Mouse (Mus musculus): ENCODE data around the gene Rab31. TPM values are rescaled to one million over a fixed set of nuclear protein-coding genes. Genes with fewer than 3 reads are reported as not detected.
"Not testable (repeated sequence)": the region's sequence is repeated elsewhere in the genome, so short reads cannot be mapped to it uniquely, and the experiment has no call there.

The Rab31 gene
- polyA plus RNA-seq, 1 experiment from 2014 or later = 73.5 TPM

DNA sequence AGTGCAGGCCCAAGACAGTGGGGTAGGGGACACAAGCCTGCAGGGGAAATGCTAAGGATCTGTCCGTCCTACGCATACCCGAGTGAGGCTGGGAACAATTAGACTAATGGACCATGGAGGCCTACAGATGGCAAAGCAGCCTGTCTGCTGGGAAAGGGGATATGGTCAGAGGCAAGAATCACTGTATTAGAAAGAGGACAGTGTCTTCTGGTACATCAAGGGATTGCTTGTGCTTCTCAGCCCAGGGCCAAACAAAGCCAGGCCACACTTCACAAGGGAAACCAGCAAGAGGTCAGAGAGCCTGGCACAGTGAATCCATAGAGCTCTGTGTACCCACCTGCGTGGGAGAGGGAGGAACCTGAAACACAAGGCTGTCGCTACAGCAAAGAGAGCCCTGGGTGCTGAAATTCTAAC is 130.0 kb downstream of the Rab31 start:
- H3K27ac ChIP-seq (ENCODE audit: low read length) = no peak overlapping the region
- H3K9ac ChIP-seq (replicated peaks; ENCODE audit: low read depth, low read length) = no peak overlapping the region

DNA sequence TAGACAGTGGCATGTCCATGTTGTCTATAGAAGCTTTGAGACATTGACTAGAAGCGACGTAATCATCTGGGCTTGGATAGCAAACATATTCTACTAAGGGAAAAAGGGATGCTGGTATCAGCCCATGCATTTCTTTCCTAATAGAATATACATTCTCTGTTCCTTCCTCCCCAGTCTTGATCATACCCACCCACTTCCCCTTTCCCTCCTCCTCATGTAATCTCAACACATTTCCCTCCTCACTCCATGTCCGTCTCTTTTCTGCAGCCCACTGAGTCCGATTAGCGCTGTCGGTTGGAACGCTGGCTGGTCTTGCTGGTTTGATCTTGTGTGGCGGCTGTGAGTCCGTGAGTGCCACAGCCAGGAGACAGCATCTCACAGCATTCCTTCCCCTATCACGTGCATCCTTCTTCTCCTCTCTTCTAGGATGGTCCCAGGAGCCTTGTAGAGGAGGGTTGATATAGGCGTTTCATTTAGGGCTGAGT is 130.8 kb downstream of the Rab31 start, which contains the start of gene Txndc2:
Gene Txndc2 (minus strand): TSS at position 435 of the 485 bp plus-strand sequence.
- H3K27ac ChIP-seq (ENCODE audit: low read length) = no peak within 1 kb of the TSS
- H3K9me3 ChIP-seq (ENCODE audit: control insufficient read depth, low read length) = no peaks in the 10 kb centered on the region
- no peak within 1 kb of the TSS for H3K4me2 ChIP-seq (ENCODE audit: low read length)
- no peak for ATAC-seq
- WGBS = 90% methylated on average over 11 of the region's 11 CpGs
- H3K27me3 ChIP-seq (replicated peaks; ENCODE audit: control insufficient read depth, insufficient read depth, low read length) = no peaks in the 10 kb centered on the region
- H3K4me3 ChIP-seq (replicated peaks; ENCODE audit: low read length) = no peak within 1 kb of the TSS
- no peak within 1 kb of the TSS for H3K9ac ChIP-seq (replicated peaks; ENCODE audit: low read depth, low read length)
- H3K36me3 ChIP-seq (ENCODE audit: control insufficient read depth, insufficient read depth) = no peaks in the 10 kb centered on the region
- H3K4me1 ChIP-seq (replicated peaks; ENCODE audit: control insufficient read depth, insufficient read depth, low read length) = peaks cover 10% of the 10 kb centered on the region

More for the DNA sequence above, 130.0 kb downstream of the Rab31 start:
- Histone ChIP-seq H3K4me1 (replicated peaks; ENCODE audit: control insufficient read depth, insufficient read depth, low read length) (peaks cover 10% of the 10 kb centered on the region), H3K9me3 (ENCODE audit: control insufficient read depth, low read length) (no peaks in the 10 kb centered on the region), H3K36me3 (ENCODE audit: control insufficient read depth, insufficient read depth) (no peaks in the 10 kb centered on the region), H3K27me3 (replicated peaks; ENCODE audit: control insufficient read depth, insufficient read depth, low read length) (no peaks in the 10 kb centered on the region), H3K4me2 (ENCODE audit: low read length) (no peak overlapping the region), H3K4me3 (replicated peaks; ENCODE audit: low read length) (no peak overlapping the region)
- no peak for ATAC-seq
- 26% methylated on average over 5 of the region's 5 CpGs for WGBS

DNA sequence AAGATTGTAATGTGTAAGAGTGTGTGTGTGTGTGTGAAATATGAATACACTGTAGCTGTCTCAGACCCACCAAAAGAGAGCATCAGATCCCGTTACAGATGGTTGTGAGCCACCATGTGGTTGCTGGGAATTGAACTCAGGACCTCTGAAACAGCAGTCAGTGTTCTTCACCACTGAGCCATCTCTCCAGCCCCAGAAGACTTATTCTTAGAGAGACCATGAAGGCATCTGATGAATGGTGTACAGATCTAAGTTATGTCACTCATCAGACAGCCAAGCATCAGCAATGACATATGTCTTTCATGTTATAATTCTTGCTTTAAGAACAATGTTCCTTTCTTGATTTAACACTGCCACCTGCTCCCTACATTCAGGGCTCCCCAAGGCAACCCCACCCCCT is 133.4 kb downstream of the Rab31 start:
- H3K4me3 ChIP-seq (replicated peaks; ENCODE audit: low read length) = no peak overlapping the region
- no peak overlapping the region for H3K4me2 ChIP-seq (ENCODE audit: low read length)
- WGBS = 87% methylated on average over 1 of the region's 1 CpGs
- peaks cover 10% of the 10 kb centered on the region for H3K4me1 ChIP-seq (replicated peaks; ENCODE audit: control insufficient read depth, insufficient read depth, low read length)
- no peak overlapping the region for H3K9ac ChIP-seq (replicated peaks; ENCODE audit: low read depth, low read length)
- no peak overlapping the region for H3K27ac ChIP-seq (ENCODE audit: low read length)
- no peaks in the 10 kb centered on the region for H3K9me3 ChIP-seq (ENCODE audit: control insufficient read depth, low read length)
- H3K27me3 ChIP-seq (replicated peaks; ENCODE audit: control insufficient read depth, insufficient read depth, low read length) = no peaks in the 10 kb centered on the region
- no peaks in the 10 kb centered on the region for H3K36me3 ChIP-seq (ENCODE audit: control insufficient read depth, insufficient read depth)
- no peak for ATAC-seq

DNA sequence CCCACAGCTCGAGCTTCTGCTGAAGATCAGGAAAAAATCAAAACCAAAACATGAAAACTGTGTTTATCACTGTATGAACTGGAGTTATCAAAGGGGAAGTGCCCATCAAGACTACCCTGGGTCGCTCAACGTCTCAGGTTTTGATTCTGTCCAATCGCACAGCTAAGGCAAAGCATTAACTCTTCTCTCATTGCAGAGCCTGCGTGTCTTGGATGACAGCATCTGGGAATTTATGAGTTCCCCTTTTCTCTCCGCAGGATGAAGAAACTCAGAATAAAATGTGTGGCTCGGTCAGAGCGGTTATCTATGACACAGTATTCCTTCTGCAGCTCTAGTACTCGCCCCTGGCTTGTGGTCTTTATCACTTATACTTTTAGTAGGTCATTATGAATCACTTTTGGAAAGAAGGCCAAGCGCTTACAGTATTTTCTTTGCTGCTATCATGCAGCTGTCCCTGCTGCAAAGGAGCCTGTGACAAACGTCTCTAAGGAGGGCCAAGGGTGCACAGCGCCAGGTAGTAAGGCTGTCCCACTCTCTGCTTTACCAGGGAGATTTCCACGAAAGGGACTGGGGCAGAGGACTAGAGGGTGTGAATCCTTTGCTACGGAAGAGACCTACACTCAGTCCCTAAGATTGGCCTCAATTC is 136.7 kb downstream of the Rab31 start:
- H3K27me3 ChIP-seq (replicated peaks; ENCODE audit: control insufficient read depth, insufficient read depth, low read length) = no peaks in the 10 kb centered on the region
- WGBS = 87% methylated on average over 14 of the region's 14 CpGs
- no peaks in the 10 kb centered on the region for H3K36me3 ChIP-seq (ENCODE audit: control insufficient read depth, insufficient read depth)
- H3K4me3 ChIP-seq (replicated peaks; ENCODE audit: low read length) = no peak overlapping the region
- no peaks in the 10 kb centered on the region for H3K9me3 ChIP-seq (ENCODE audit: control insufficient read depth, low read length)
- H3K9ac ChIP-seq (replicated peaks; ENCODE audit: low read depth, low read length) = no peak overlapping the region
- no peak for ATAC-seq
- H3K27ac ChIP-seq (ENCODE audit: low read length) = no peak overlapping the region
- H3K4me1 ChIP-seq (replicated peaks; ENCODE audit: control insufficient read depth, insufficient read depth, low read length) = no peaks in the 10 kb centered on the region
- H3K4me2 ChIP-seq (ENCODE audit: low read length) = no peak overlapping the region

DNA sequence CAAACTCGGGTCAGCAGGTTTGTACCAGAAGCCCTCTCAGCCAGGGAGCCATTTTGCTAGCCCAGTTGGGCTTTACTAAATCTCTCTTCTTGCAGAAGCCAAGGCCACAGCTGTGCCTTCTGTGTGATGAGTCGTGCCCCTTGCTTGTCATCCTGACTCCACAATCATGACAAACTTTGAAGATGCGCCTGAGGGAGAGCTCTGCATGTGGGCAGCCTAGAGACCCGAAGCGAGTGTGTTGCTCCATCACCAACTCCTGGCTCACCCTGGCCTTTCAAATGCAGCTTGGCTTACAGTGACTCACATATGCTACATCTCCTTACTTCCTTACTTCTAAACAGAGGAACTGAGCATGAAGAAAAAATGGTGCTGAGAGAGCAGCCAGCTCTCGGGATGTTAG is 142.6 kb downstream of the Rab31 start:
- no peaks in the 10 kb centered on the region for H3K36me3 ChIP-seq (ENCODE audit: control insufficient read depth, insufficient read depth)
- ATAC-seq = no peak

DNA sequence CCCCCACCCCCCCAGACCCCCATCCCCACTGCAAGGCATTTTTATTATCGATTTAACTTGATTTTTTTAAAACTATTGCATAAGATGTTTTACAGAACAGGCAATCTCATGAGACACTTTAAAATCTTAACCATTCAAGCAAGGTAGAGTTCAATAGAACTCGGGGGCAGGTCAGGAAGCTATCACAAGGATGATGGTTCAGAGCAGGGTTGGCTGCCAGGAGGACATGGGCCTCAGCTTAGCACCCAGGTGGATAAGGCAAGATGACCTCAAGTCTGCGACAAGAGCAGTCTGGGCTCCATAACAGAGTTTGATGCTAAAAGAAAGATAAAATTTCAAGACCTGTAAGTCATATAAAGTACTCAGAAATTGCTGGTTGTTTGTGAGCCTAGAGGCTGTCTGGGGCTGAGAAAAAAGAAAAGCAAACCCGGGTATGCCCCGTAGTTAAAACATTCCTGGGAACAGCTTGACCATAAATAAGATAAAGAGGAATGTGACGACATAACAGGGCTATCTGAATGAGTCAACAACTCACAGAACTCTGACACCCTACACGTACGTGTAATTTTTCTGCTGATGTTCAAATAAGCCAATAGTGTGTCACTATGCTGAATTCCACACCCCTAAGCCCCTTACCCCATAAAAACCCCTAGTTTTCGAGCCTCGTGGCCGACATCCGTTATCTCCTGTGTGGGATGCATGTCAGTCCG is 143.6 kb downstream of the Rab31 start:
- not testable (repeated sequence) for H3K4me1 ChIP-seq (replicated peaks; ENCODE audit: control insufficient read depth, insufficient read depth, low read length); H3K9ac ChIP-seq (replicated peaks; ENCODE audit: low read depth, low read length); H3K27ac ChIP-seq (ENCODE audit: low read length); H3K9me3 ChIP-seq (ENCODE audit: control insufficient read depth, low read length); H3K4me2 ChIP-seq (ENCODE audit: low read length); ATAC-seq; H3K27me3 ChIP-seq (replicated peaks; ENCODE audit: control insufficient read depth, insufficient read depth, low read length); H3K4me3 ChIP-seq (replicated peaks; ENCODE audit: low read length); H3K36me3 ChIP-seq (ENCODE audit: control insufficient read depth, insufficient read depth)
- WGBS = 86% methylated on average over 13 of the region's 13 CpGs

More for the DNA sequence above, 142.6 kb downstream of the Rab31 start:
- Histone ChIP-seq H3K4me1 (replicated peaks; ENCODE audit: control insufficient read depth, insufficient read depth, low read length) (no peaks in the 10 kb centered on the region), H3K27me3 (replicated peaks; ENCODE audit: control insufficient read depth, insufficient read depth, low read length) (no peaks in the 10 kb centered on the region), H3K4me2 (ENCODE audit: low read length) (no peak overlapping the region), H3K27ac (ENCODE audit: low read length) (no peak overlapping the region), H3K4me3 (replicated peaks; ENCODE audit: low read length) (no peak overlapping the region), H3K9ac (replicated peaks; ENCODE audit: low read depth, low read length) (no peak overlapping the region), H3K9me3 (ENCODE audit: control insufficient read depth, low read length) (no peaks in the 10 kb centered on the region)
- 77% methylated on average over 6 of the region's 6 CpGs for WGBS

DNA sequence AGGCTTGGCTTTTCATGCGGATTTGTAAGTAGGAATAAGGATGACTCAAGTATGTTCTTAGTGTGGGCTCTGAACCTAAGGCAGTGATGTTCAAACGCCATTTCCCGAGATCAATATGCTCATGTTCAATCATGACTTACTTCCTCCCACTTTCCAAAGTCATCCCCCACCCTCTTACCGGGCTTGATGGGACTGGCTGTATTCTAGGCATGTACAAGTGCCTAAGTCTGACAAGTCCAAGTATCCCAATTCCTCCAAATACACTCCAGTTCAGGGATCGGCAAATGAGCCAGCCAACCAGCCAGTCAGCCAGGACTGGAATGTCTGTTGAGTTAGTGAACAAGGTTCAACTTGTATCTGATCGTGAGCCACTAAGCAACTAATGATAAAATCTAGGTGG is 146.3 kb downstream of the Rab31 start:
- no peaks in the 10 kb centered on the region for H3K36me3 ChIP-seq (ENCODE audit: control insufficient read depth, insufficient read depth)
- 95% methylated on average over 6 of the region's 6 CpGs for WGBS
- H3K27ac ChIP-seq (ENCODE audit: low read length) = no peak overlapping the region
- no peak overlapping the region for H3K9ac ChIP-seq (replicated peaks; ENCODE audit: low read depth, low read length)
- no peaks in the 10 kb centered on the region for H3K9me3 ChIP-seq (ENCODE audit: control insufficient read depth, low read length)
- no peak for ATAC-seq
- no peaks in the 10 kb centered on the region for H3K4me1 ChIP-seq (replicated peaks; ENCODE audit: control insufficient read depth, insufficient read depth, low read length)
- no peak overlapping the region for H3K4me2 ChIP-seq (ENCODE audit: low read length)
- H3K4me3 ChIP-seq (replicated peaks; ENCODE audit: low read length) = no peak overlapping the region
- H3K27me3 ChIP-seq (replicated peaks; ENCODE audit: control insufficient read depth, insufficient read depth, low read length) = no peaks in the 10 kb centered on the region

DNA sequence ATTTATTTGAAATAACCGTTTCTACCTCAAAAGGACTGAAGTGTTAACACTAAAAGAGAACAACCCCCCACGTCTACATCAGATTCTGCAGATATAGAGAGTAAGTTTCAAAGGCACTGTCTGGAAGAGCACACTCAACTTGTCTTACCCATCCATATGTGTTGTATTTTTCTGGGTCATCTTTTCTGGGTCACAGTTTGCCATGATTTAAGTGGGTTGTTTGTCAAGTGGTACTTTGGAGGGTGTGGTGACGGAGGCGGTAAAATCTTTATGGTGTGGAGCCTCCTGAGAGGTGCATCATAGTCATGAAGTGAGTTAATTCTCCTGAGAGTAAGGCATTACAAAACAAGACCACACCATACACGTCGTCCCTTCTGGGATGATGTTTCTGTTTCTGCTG is 147.0 kb downstream of the Rab31 start:
- no peak overlapping the region for H3K4me2 ChIP-seq (ENCODE audit: low read length)
- no peaks in the 10 kb centered on the region for H3K27me3 ChIP-seq (replicated peaks; ENCODE audit: control insufficient read depth, insufficient read depth, low read length)
- H3K9ac ChIP-seq (replicated peaks; ENCODE audit: low read depth, low read length) = no peak overlapping the region
- WGBS = 91% methylated on average over 6 of the region's 6 CpGs
- H3K27ac ChIP-seq (ENCODE audit: low read length) = no peak overlapping the region
- no peaks in the 10 kb centered on the region for H3K36me3 ChIP-seq (ENCODE audit: control insufficient read depth, insufficient read depth)
- H3K9me3 ChIP-seq (ENCODE audit: control insufficient read depth, low read length) = no peaks in the 10 kb centered on the region
- no peaks in the 10 kb centered on the region for H3K4me1 ChIP-seq (replicated peaks; ENCODE audit: control insufficient read depth, insufficient read depth, low read length)
- no peak for ATAC-seq
- H3K4me3 ChIP-seq (replicated peaks; ENCODE audit: low read length) = no peak overlapping the region

DNA sequence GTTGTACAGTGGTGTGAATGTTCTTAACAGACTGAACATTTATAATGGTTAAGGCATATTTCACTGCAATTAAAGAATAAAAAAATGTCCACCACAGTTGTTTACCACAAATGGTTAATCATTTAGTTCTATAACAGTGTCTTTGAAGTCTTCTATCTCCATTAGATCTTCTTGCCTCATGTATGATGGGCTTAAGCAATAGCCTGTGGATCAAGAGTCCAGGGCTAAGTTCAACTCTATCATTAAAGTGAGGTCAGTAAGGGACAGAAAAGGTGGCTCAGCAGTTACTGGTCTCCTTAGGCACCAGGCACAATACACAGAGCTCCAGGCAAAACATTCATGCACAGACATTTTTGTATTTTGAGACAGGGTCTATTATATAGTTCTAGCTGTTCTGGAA is 149.4 kb downstream of the Rab31 start:
- no peak overlapping the region for H3K4me2 ChIP-seq (ENCODE audit: low read length)
- no peak overlapping the region for H3K4me3 ChIP-seq (replicated peaks; ENCODE audit: low read length)
- H3K36me3 ChIP-seq (ENCODE audit: control insufficient read depth, insufficient read depth) = no peaks in the 10 kb centered on the region
- no peak overlapping the region for H3K27ac ChIP-seq (ENCODE audit: low read length)
- H3K4me1 ChIP-seq (replicated peaks; ENCODE audit: control insufficient read depth, insufficient read depth, low read length) = no peaks in the 10 kb centered on the region
- no peak for ATAC-seq
- no peak overlapping the region for H3K9ac ChIP-seq (replicated peaks; ENCODE audit: low read depth, low read length)
- H3K27me3 ChIP-seq (replicated peaks; ENCODE audit: control insufficient read depth, insufficient read depth, low read length) = no peaks in the 10 kb centered on the region
- H3K9me3 ChIP-seq (ENCODE audit: control insufficient read depth, low read length) = no peaks in the 10 kb centered on the region
